Mouse (Mus musculus) embryonic fibroblast, embryonic 13.5 days (primary cell): ENCODE data around the gene Gm10382. TPM values are rescaled to one million over a fixed set of nuclear protein-coding genes. Genes with fewer than 3 reads are reported as not detected.
"Not testable (repeated sequence)": the region's sequence is repeated elsewhere in the genome, so short reads cannot be mapped to it uniquely, and the experiment has no call there.

Experiments
- H3K27ac ChIP-seq: 2 replicates; pipeline ENCODE4 v1.5.1; 2012; ENCODE audit warnings: low read length, control low read depth, inconsistent platforms; ENCODE audit not compliant: insufficient read depth
- H3K4me1 ChIP-seq: 2 replicates; pipeline ENCODE4 v1.6.1; 2011; ENCODE audit warnings: low read length; ENCODE audit not compliant: control insufficient read depth, insufficient read depth
- H3K4me3 ChIP-seq: 2 replicates; pipeline ENCODE4 v1.5.1; 2011; ENCODE audit warnings: mild to moderate bottlenecking, control low read depth, low read length; ENCODE audit not compliant: insufficient read depth
- CTCF ChIP-seq: IDR thresholded peaks from 2 replicates; pipeline ENCODE4 v1.5.1; 2011; ENCODE audit warnings: mild to moderate bottlenecking, control low read depth, low read length, moderate library complexity, borderline replicate concordance; ENCODE audit not compliant: insufficient read depth
- POLR2A ChIP-seq: IDR thresholded peaks from 2 replicates; pipeline ENCODE4 v1.6.1; 2011; ENCODE audit warnings: low read depth, mild to moderate bottlenecking, control low read depth, low read length, moderate library complexity
- polyA plus RNA-seq: library from polyadenylated mRNA; stranded (reverse); fragments of >200 nt; gene quantifications from 2 replicates; pipeline ENCODE4 v1.2.4, GENCODE M21; 2011; ENCODE audit warnings: low read depth; ENCODE audit not compliant: missing spikeins, insufficient read length

Gm10382 gene
- polyA plus RNA-seq, 1 experiment: not detected

DNA sequence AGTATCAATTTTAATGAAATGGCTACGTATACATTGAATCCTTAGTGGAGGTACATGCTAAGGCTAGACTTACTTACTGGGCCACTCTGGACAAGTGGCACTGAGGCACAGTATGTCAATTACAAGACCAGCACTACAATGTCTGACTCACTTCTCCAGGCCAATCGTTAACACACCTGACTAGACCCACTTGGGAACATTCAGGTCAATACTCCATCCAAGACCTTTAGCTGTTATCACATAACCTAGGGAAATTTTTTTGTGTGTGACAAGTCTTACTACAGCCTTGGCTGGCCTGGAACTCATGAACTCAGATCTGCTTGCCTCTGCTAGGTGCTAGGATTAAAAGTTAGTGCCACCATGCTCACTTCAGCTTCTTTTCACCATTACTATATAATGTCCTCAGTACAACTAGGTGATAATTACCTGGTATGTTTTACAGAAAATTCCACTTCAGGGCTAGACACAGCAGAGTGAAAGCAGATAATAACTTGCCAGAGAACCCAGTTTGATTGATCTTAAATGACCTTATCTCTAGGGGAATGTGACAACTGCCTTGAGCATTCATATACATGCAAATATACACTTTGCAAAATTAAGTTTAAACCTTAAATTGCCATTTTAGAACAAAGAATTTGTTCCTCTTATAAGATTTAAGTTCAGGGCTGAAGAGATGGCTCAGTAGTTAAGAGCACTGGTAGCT lies 4.5 kb upstream of the Gm10382 start:
- Histone ChIP-seq H3K27ac (no peak overlapping the region; the same call in 1 of the 2 replicates), H3K4me3 (peak overlapping the region; percentile 57), H3K4me1 (no peaks in the 10 kb centered on the region)
- TF ChIP-seq CTCF: no peak
- peak; percentile 71 for TF ChIP-seq POLR2A

DNA sequence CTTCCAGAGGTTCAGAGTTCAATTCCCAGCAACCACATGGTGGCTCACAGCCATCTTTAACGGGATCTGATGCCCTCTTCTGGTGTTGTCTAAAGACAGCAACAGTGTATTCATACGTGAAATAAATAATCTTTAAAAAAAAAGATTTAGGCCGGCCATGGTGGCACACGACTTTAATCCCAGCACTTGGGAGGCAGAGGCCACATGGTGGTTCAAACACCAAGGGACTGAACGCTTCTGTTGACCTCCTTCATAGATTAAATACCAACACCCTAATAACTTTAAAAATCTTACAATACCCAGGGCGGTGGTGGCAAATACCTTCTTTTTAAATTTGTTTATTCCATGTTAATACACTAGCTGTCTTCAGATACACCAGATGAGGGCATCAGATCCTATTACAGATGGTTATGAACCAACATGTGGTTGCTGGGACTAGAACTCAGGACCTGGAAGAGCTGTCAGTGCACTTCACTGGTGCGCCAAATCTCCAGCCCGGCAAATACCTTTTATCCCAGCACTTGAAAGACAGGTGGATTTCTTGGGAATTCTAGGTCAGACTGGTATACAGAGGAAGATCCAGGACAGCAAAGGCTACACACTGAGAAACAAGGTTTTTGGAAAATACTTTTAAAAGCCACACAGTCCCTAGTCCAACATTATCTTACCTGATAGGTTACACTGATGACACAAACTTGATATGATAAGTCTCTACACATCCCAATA lies 3.7 kb upstream of the Gm10382 start:
- TF ChIP-seq CTCF (no peak), POLR2A (no peak; the same call in 1 of the 2 replicates)
- H3K4me3 ChIP-seq: peak overlapping the region; percentile 57
- H3K27ac ChIP-seq: no peak overlapping the region; the same call in 1 of the 2 replicates
- H3K4me1 ChIP-seq: no peaks in the 10 kb centered on the region

DNA sequence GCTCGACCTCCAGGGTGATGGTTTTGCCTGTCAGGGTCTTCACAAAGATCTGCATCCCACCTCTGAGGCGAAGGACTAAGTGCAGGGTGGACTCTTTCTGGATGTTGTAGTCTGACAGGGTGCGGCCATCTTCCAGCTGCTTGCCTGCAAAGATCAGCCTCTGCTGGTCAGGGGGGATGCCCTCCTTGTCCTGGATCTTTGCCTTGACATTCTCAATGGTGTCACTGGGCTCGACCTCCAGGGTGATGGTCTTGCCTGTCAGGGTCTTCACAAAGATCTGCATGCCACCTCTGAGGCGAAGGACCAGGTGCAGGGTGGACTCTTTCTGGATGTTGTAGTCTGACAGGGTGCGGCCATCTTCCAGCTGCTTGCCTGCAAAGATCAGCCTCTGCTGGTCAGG lies 1.8 kb upstream of the Gm10382 start:
- H3K4me1 ChIP-seq, H3K27ac ChIP-seq: not testable (repeated sequence)
- peak overlapping the region; percentile 23; the same call in 1 of the 2 replicates for H3K4me3 ChIP-seq

DNA sequence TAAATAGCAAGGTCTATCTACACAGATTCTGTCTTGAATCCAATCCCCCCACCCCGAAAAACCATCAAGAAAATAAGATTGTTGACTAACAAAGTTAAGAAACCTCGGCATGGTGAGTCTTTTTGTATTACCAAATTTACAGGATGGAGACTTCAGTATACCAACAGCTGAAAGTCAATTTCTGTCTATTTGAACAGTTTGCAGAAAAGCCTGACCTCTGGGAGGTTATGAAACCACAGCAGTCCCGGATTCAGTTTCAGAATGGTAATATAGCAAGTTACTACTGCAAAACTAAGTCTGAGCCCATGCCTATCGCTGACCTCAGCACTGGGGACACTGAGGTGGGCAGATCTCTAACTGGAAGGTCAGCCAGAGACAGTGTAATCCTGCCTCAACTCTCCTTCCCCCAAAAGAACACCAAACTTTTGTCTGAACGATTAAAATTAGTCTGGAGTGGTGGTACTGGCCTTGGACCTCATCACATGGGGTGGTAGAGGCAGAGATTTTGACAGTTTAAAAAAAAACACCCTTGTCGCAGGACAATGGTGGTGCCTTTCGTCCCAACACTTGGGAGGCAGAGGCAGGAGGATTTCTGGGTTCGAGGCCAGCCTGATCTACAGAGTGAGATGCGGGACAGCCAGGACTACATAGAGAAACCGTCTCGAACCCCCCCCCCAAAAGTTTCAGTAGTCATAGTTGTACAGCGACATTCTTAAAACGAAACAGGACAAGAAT lies 597 bp upstream of the Gm10382 start:
- Histone ChIP-seq H3K27ac (peak overlapping the region; percentile 99), H3K4me3 (peak overlapping the region; percentile 99), H3K4me1 (peaks cover 3% of the 10 kb centered on the region; the same call in 1 of the 2 replicates)
- TF ChIP-seq CTCF (no peak), POLR2A (peak; percentile 60)

DNA sequence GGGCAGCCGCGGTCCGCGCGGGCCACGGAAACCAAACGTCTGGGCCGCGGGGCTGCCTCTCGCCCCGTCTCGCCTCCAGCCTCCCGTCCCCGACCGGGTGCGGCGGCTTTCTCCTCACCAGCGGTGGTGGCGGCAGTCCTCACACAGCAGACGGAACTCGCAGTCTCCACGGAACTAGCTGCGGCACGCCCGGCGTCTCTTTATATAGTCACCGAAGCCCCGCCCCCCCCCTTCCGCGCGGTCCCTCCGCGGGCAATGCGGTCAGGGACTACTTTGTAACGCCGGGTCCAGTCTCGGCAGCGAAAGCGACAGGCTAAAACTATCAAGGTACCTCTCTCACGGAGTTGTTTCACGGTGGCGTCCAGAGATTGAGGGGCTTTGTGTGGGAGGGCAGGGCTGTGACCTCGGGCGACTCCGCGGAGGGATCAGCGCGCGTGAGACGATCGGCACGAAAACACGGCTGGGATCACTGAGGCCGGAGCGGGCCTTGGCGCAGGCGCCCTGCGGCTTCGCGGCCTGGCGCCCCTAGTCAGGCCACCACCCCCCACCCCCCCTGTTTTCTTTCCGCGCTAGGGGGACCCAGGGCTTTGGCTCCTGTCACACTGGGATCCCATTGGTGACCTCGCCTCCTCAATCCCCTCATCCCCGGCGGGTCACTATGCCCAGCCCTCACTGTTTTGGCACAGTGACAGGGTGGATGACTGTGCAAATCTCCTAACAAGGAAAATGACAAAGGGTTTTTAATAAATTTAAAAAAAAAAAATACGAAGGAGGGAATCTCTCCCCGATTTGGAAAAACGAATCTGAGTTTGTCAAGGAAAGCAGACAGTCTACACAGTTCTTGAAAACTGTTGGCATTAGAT lies 688 bp downstream of the Gm10382 start, which contains the start of gene Ubc:
Gene Ubc (minus strand): TSS at position 624 of the 863 bp plus-strand sequence.
- Histone ChIP-seq H3K4me3 (peak within 1 kb of the TSS; percentile 99), H3K27ac (peak within 1 kb of the TSS; percentile 99), H3K4me1 (peaks cover 3% of the 10 kb centered on the region; the same call in 1 of the 2 replicates)
- TF ChIP-seq CTCF (no peak), POLR2A (peak; percentile 99)

DNA sequence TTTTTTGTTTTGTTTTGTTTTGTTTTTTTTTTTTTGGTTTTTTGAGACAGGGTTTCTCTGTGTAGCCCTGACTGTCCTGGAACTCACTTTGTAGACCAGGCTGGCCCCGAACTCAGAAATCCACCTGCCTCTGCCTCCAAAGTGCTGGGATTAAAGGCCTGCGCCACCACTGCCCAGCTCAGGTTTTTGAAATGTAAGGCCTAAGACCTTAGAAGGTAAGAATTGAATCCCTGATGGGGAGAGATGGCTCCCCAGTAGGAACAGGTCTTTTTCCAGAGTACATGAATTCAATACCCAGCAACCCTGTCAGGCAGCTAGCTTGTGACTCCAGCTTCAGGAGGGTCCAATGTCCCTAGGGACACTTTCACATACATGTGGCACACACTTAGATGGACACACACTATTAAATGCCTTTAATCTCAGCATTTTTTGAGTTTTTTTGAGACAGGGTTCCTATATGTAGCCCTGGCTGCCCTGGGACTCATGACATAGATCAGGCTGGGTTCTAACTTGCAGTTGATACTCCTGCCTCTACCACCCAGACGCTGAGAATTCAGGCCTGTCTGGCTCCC lies 1.9 kb downstream of the Gm10382 start:
- TF ChIP-seq CTCF (no peak), POLR2A (no peak)
- peak overlapping the region; percentile 99 for H3K27ac ChIP-seq
- H3K4me1 ChIP-seq: peaks cover 3% of the 10 kb centered on the region; the same call in 1 of the 2 replicates
- H3K4me3 ChIP-seq: no peak overlapping the region

DNA sequence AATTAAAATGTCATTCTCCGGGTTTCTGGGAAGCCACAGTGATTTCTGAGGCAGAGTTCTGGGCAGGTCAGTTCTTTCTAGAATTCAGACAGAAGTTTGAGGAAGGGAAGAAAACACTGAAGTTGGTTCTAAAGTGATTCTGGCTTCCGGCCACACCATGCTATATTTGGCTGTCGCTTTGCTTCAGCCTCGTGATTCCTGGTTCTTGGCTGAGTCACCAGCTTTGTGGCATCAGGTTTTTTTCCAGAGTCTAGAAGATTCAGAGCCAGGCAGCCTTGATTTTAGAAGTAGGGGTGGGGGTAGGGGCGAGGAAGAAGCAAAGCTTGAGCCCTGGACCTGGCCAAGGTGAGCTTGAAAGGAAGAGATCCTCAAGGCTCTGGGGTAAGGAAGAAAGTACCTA lies 2.5 kb downstream of the Gm10382 start:
- Histone ChIP-seq H3K4me3 (no peak overlapping the region), H3K27ac (peak overlapping the region; percentile 99), H3K4me1 (peaks cover 3% of the 10 kb centered on the region; the same call in 1 of the 2 replicates)
- TF ChIP-seq POLR2A (no peak; the same call in 1 of the 2 replicates), CTCF (no peak)

DNA sequence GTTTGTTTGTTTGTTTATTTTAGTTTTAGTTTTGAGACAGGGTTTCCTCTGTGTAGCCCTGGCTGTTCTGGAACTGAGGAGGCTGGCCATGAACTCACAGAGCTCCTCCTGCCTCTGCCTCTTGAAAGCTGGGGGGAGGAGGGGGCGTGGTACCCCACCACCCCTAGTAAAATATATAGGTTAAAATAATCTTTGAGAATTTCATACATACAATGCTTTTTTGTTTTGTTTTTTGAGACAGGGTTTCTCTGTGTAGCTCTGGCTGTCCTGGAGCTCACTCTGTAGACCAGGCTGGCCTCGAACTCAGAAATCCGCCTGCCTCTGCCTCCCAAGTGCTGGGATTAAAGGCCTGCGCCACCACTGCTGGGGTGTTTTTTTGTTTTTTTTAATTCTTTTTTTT lies 3.1 kb downstream of the Gm10382 start:
- not testable (repeated sequence) for H3K4me3 ChIP-seq

DNA sequence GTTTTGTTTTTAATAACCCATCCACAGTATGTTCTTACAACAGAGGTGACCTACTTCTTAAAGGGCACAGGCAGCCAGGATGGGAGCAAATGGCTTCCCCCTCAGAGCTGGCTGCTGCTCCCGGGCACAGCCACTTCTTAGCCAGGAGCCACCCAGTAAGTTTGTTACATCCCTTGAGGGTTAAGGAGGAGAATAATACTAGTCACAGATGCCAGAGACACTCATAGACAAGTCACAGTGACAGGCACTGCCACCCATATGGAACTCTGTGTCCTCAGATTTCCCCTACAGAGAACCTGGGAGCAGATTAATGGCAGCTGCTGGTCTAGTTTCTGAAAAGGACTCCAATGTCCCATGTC lies 3.5 kb downstream of the Gm10382 start:
- Histone ChIP-seq H3K4me3 (no peak overlapping the region), H3K4me1 (peaks cover 3% of the 10 kb centered on the region; the same call in 1 of the 2 replicates), H3K27ac (peak overlapping the region; percentile 99)
- TF ChIP-seq POLR2A (no peak; the same call in 1 of the 2 replicates), CTCF (no peak)

More for the DNA sequence above, 3.1 kb downstream of the Gm10382 start:
- not testable (repeated sequence) for H3K4me1 ChIP-seq
- peak overlapping the region; percentile 99 for H3K27ac ChIP-seq
